Mouse (Mus musculus): ENCODE data around the gene Aup1.

GRCm38 (mm10) chr6:83103130-83103650 lies 48.9 kb downstream of the Aup1 start:
- TF ChIP-seq CTCF (IDR thresholded peaks at IDR 0.05; ENCODE audit: low read depth, low read length), result no peak
- TF ChIP-seq POLR2A (IDR thresholded peaks at IDR 0.05; ENCODE audit: insufficient read depth, low read length), result no peak
- no peak for TF ChIP-seq EP300 (IDR thresholded peaks at IDR 0.05; ENCODE audit: insufficient read depth, low read depth, low read length)
